Mouse (Mus musculus): ENCODE results near the gene Rpl13. TPM values are rescaled to one million over a fixed set of nuclear protein-coding genes. Genes with fewer than 3 reads are reported as not detected.

Rpl13 gene
- 948 and 1,014 TPM in 2 replicates for polyA plus RNA-seq (2015; fragmentation: Nextera tagmentation; extraction: Ambion mirVana)

GRCm38 (mm10) chr8:123101735-123102685 lies at the start of gene Rpl13:
Rpl13 (plus strand) TSS chr8:123102350.
- H3K27me3 ChIP-seq (replicated peaks; ENCODE audit: control insufficient read depth, insufficient read depth, low read length): no peaks in the 10 kb centered on the region
- peak within 1 kb of the TSS; percentile 81 for H3K4me3 ChIP-seq (ENCODE audit: low read depth, low read length)
- 0 out of 2 replicates have a peak, but pooled peaks cover 3% of the 10 kb centered on the region for H3K4me1 ChIP-seq (replicated peaks; ENCODE audit: control insufficient read depth, insufficient read depth, low read length)
- peak within 1 kb of the TSS; percentile 94 for H3K27ac ChIP-seq (ENCODE audit: low read depth, low read length)
- no peak for TF ChIP-seq CTCF (IDR thresholded peaks at IDR 0.05; ENCODE audit: low read depth)
- H3K4me2 ChIP-seq (replicated peaks; ENCODE audit: low read depth): peak within 1 kb of the TSS; percentile 80
- H3K9me3 ChIP-seq (ENCODE audit: control insufficient read depth): no peaks in the 10 kb centered on the region
- ATAC-seq: peak; percentile 94
- peaks cover 32% of the 10 kb centered on the region for H3K36me3 ChIP-seq (ENCODE audit: control insufficient read depth, insufficient read depth)
- H3K9ac ChIP-seq (ENCODE audit: low read depth, low read length): peak within 1 kb of the TSS; percentile 91
- WGBS: 2% methylated on average over 54 of the region's 56 CpGs

GRCm38 (mm10) chr8:123062721-123063120 lies 39.4 kb upstream of the Rpl13 start, which contains the start of gene Spg7:
Spg7 (plus strand) TSS chr8:123062942.
- H3K27ac ChIP-seq (ENCODE audit: low read depth, low read length): no peak within 1 kb of the TSS
- no peak for ATAC-seq
- no peak within 1 kb of the TSS for H3K9ac ChIP-seq (ENCODE audit: low read depth, low read length)
- peaks cover 4% of the 10 kb centered on the region; the same call in 1 of the 2 replicates for H3K4me1 ChIP-seq (replicated peaks; ENCODE audit: control insufficient read depth, insufficient read depth, low read length)
- WGBS: 71% methylated on average over 7 of the region's 7 CpGs
- no peak within 1 kb of the TSS for H3K4me2 ChIP-seq (replicated peaks; ENCODE audit: low read depth)
- no peak for TF ChIP-seq CTCF (IDR thresholded peaks at IDR 0.05; ENCODE audit: low read depth)
- H3K4me3 ChIP-seq (ENCODE audit: low read depth, low read length): no peak within 1 kb of the TSS
- H3K36me3 ChIP-seq (ENCODE audit: control insufficient read depth, insufficient read depth): no peaks in the 10 kb centered on the region
- no peaks in the 10 kb centered on the region for H3K27me3 ChIP-seq (replicated peaks; ENCODE audit: control insufficient read depth, insufficient read depth, low read length)
- H3K9me3 ChIP-seq (ENCODE audit: control insufficient read depth): no peaks in the 10 kb centered on the region

DNA sequence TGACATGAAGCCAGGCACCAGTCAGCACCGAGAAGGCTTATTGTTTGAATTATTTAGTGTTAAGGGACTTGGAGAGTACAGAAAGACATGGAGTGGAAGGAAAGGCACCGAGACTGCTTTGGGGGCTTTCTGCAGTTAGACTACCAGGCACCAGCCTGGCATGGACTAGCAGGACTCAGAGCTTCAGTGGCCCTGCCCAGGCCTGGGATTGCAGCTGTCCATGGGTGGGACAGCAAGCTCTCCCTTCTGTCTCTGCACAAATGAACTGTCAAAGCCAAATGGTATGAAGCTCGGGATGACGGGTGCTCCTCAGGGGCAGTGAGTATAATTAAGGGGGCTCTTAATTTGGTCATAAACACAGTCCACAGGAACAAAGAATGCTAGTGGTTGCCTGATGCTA lies 38.1 kb upstream of the Rpl13 start:
- Histone ChIP-seq H3K27ac (ENCODE audit: low read depth, low read length) (0 out of 2 replicates have a peak overlapping the region, but pooled peaks have one; percentile 93), H3K4me1 (replicated peaks; ENCODE audit: control insufficient read depth, insufficient read depth, low read length) (peaks cover 4% of the 10 kb centered on the region; the same call in 1 of the 2 replicates), H3K4me2 (replicated peaks; ENCODE audit: low read depth) (peak overlapping the region; percentile 87), H3K36me3 (ENCODE audit: control insufficient read depth, insufficient read depth) (0 out of 2 replicates have a peak, but pooled peaks cover 6% of the 10 kb centered on the region), H3K9ac (ENCODE audit: low read depth, low read length) (peak overlapping the region; percentile 93; the same call in 1 of the 2 replicates), H3K9me3 (ENCODE audit: control insufficient read depth) (no peaks in the 10 kb centered on the region), H3K27me3 (replicated peaks; ENCODE audit: control insufficient read depth, insufficient read depth, low read length) (no peaks in the 10 kb centered on the region), H3K4me3 (ENCODE audit: low read depth, low read length) (no peak overlapping the region; the same call in 1 of the 2 replicates)
- WGBS: 84% methylated on average over 4 of the region's 4 CpGs
- TF ChIP-seq CTCF (IDR thresholded peaks at IDR 0.05; ENCODE audit: low read depth): no peak
- ATAC-seq: no peak

DNA sequence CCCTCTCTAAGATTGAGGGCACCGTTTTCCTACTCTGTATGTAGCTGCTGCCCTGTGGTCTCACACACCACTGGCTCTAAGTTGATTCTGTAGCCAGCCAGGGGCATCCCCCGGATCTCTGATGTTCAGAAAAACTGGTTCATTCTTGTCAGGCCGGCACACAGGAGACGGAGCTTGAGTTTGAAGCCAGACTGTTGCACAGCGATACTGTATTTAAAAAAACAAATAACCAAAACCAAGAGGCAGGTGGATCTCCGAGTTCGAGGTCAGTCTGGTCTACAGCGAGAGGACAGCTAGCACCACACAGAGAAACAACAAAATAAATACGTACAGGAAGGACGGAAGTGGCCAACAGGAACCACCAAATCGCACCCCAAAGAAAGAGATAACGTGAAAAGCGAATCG lies 37.3 kb upstream of the Rpl13 start:
- peak; percentile 14 for ATAC-seq
- TF ChIP-seq CTCF (IDR thresholded peaks at IDR 0.05; ENCODE audit: low read depth): no peak
- Histone ChIP-seq H3K4me2 (replicated peaks; ENCODE audit: low read depth) (peak overlapping the region; percentile 87), H3K9ac (ENCODE audit: low read depth, low read length) (peak overlapping the region; percentile 93), H3K27me3 (replicated peaks; ENCODE audit: control insufficient read depth, insufficient read depth, low read length) (no peaks in the 10 kb centered on the region), H3K36me3 (ENCODE audit: control insufficient read depth, insufficient read depth) (0 out of 2 replicates have a peak, but pooled peaks cover 6% of the 10 kb centered on the region), H3K4me1 (replicated peaks; ENCODE audit: control insufficient read depth, insufficient read depth, low read length) (peaks cover 4% of the 10 kb centered on the region; the same call in 1 of the 2 replicates), H3K4me3 (ENCODE audit: low read depth, low read length) (peak overlapping the region; percentile 98), H3K27ac (ENCODE audit: low read depth, low read length) (peak overlapping the region; percentile 93), H3K9me3 (ENCODE audit: control insufficient read depth) (no peaks in the 10 kb centered on the region)
- WGBS: under 1% methylated on average over 14 of the region's 14 CpGs

- H3K9ac ChIP-seq (ENCODE audit: low read depth, low read length): peak overlapping the region; percentile 93
- peak; percentile 98 for ATAC-seq
Observed at GRCm38 (mm10) chr8:123065214-123066100, 36.7 kb upstream of the Rpl13 start.

More at GRCm38 (mm10) chr8:123065214-123066100, 36.7 kb upstream of the Rpl13 start:
- Histone ChIP-seq H3K27ac (ENCODE audit: low read depth, low read length) (peak overlapping the region; percentile 93), H3K36me3 (ENCODE audit: control insufficient read depth, insufficient read depth) (0 out of 2 replicates have a peak, but pooled peaks cover 6% of the 10 kb centered on the region), H3K4me3 (ENCODE audit: low read depth, low read length) (peak overlapping the region; percentile 98), H3K4me1 (replicated peaks; ENCODE audit: control insufficient read depth, insufficient read depth, low read length) (peaks cover 4% of the 10 kb centered on the region; the same call in 1 of the 2 replicates), H3K9me3 (ENCODE audit: control insufficient read depth) (no peaks in the 10 kb centered on the region), H3K27me3 (replicated peaks; ENCODE audit: control insufficient read depth, insufficient read depth, low read length) (no peaks in the 10 kb centered on the region), H3K4me2 (replicated peaks; ENCODE audit: low read depth) (peak overlapping the region; percentile 87)
- peak; percentile 81 for TF ChIP-seq CTCF (IDR thresholded peaks at IDR 0.05; ENCODE audit: low read depth)
- under 1% methylated on average over 84 of the region's 84 CpGs for WGBS

Measured in intestine, postnatal 0 days (tissue).